Mouse (Mus musculus): Measurements from ENCODE around the gene Nlrc5. TPM values are rescaled to one million over a fixed set of nuclear protein-coding genes. Genes with fewer than 3 reads are reported as not detected.

Gene Nlrc5
- total and polyA plus RNA-seq, 3 experiments = 0.03 TPM; not detected in 2

- TF ChIP-seq NELFE (IDR thresholded peaks at IDR 0.05; ENCODE audit: low read depth, low read length) (no peak), RAD21 (IDR thresholded peaks at IDR 0.05; ENCODE audit: low read depth, low read length) (no peak), SIN3A (IDR thresholded peaks at IDR 0.05; ENCODE audit: low read length) (no peak), SMC3 (IDR thresholded peaks at IDR 0.05; ENCODE audit: low read depth, low read length) (no peak)
- no peak overlapping the region for H3K27ac ChIP-seq (ENCODE audit: control insufficient read depth, low read depth, low read length)
- DNase-seq (ENCODE audit: low read depth, low spot score) = no peak
- peaks cover 0 to 1% of the 10 kb centered on the region in 2 experiments; a peak in 3 of 4 replicates for H3K27me3 ChIP-seq (ENCODE audit: control insufficient read depth in 1 of 2, insufficient read depth in 2 of 2, low read length in 2 of 2)
- no peaks in the 10 kb centered on the region for H3K9me3 ChIP-seq (replicated peaks; ENCODE audit: insufficient read depth, low read length)
- H3K4me3 ChIP-seq (ENCODE audit: control insufficient read depth in 1 of 2, insufficient read depth in 1 of 2, low read depth in 2 of 2, low read length in 2 of 2) = no peak overlapping the region
- no peak overlapping the region for H3K9ac ChIP-seq (ENCODE audit: control insufficient read depth, low read depth, low read length, poor library complexity, severe bottlenecking)
- H3K4me1 ChIP-seq (ENCODE audit: control insufficient read depth in 1 of 2, insufficient read depth in 2 of 2, low read length in 2 of 2) = no peaks in the 10 kb centered on the region
- no peaks in the 10 kb centered on the region for H3K36me3 ChIP-seq (ENCODE audit: control insufficient read depth in 1 of 2, insufficient read depth in 2 of 2, low read length in 2 of 2)
- no peaks in the 10 kb centered on the region for H3K79me2 ChIP-seq (ENCODE audit: control insufficient read depth, insufficient read depth, low read length, poor library complexity)
Observed at GRCm38 (mm10) chr8:94470794-94471193, 36.6 kb downstream of the Nlrc5 start.

- Histone ChIP-seq H3K9ac (ENCODE audit: control insufficient read depth, low read depth, low read length, poor library complexity, severe bottlenecking) (no peak overlapping the region), H3K4me3 (ENCODE audit: control insufficient read depth in 1 of 2, insufficient read depth in 1 of 2, low read depth in 2 of 2, low read length in 2 of 2) (no peak overlapping the region), H3K27ac (ENCODE audit: control insufficient read depth, low read depth, low read length) (no peak overlapping the region), H3K79me2 (ENCODE audit: control insufficient read depth, insufficient read depth, low read length, poor library complexity) (no peaks in the 10 kb centered on the region), H3K27me3 (ENCODE audit: control insufficient read depth in 1 of 2, insufficient read depth in 2 of 2, low read length in 2 of 2) (peaks cover 0 to 3% of the 10 kb centered on the region in 2 experiments; a peak in 3 of 4 replicates), H3K9me3 (replicated peaks; ENCODE audit: insufficient read depth, low read length) (no peaks in the 10 kb centered on the region), H3K4me1 (ENCODE audit: control insufficient read depth in 1 of 2, insufficient read depth in 2 of 2, low read length in 2 of 2) (no peaks in the 10 kb centered on the region), H3K36me3 (ENCODE audit: control insufficient read depth in 1 of 2, insufficient read depth in 2 of 2, low read length in 2 of 2) (no peaks in the 10 kb centered on the region)
- no peak for TF ChIP-seq BHLHE40 (IDR thresholded peaks at IDR 0.05; ENCODE audit: borderline replicate concordance, low read depth, low read length)
- TF ChIP-seq POLR2A (IDR thresholded peaks at IDR 0.05; ENCODE audit: control insufficient read depth in 1 of 2, insufficient read depth in 1 of 2, low read depth in 1 of 2, low read length in 2 of 2, poor library complexity in 1 of 2) = no peak
- TF ChIP-seq TBP (IDR thresholded peaks at IDR 0.05; ENCODE audit: low read depth, low read length) = no peak
- TF ChIP-seq MAX (IDR thresholded peaks at IDR 0.05; ENCODE audit: low read length) = no peak
- TF ChIP-seq ZC3H11A (IDR thresholded peaks at IDR 0.05; ENCODE audit: low read depth, low read length) = no peak
- no peak for TF ChIP-seq MAZ (IDR thresholded peaks at IDR 0.05; ENCODE audit: low read depth, low read length)
- TF ChIP-seq TCF12 (IDR thresholded peaks at IDR 0.05; ENCODE audit: low read depth, low read length) = no peak
- TF ChIP-seq GATA1 (IDR thresholded peaks at IDR 0.05; ENCODE audit: low read depth, low read length) = no peak
- no peak for TF ChIP-seq MXI1 (IDR thresholded peaks at IDR 0.05; ENCODE audit: low read depth, low read length)
- no peak for TF ChIP-seq GABPA (IDR thresholded peaks at IDR 0.05; ENCODE audit: low read depth, low read length)
- TF ChIP-seq MAFK (IDR thresholded peaks at IDR 0.05; ENCODE audit: borderline replicate concordance, low read depth, low read length) = no peak
- TF ChIP-seq ZKSCAN1 (IDR thresholded peaks at IDR 0.05; ENCODE audit: low read depth, low read length) = no peak
- TF ChIP-seq TAL1 (IDR thresholded peaks at IDR 0.05; ENCODE audit: low read length) = no peak
- TF ChIP-seq UBTF (IDR thresholded peaks at IDR 0.05; ENCODE audit: borderline replicate concordance, insufficient read depth, low read depth, low read length) = no peak
- no peak for TF ChIP-seq ZNF384 (IDR thresholded peaks at IDR 0.05; ENCODE audit: low read depth, low read length)
- no peak for TF ChIP-seq NRF1 (IDR thresholded peaks at IDR 0.05; ENCODE audit: insufficient read depth, low read depth, low read length, poor library complexity, severe bottlenecking)
- TF ChIP-seq POLR2AphosphoS2 (IDR thresholded peaks at IDR 0.05; ENCODE audit: low read length) = no peak
- TF ChIP-seq ETS1 (IDR thresholded peaks at IDR 0.05; ENCODE audit: low read depth, low read length) = no peak
- TF ChIP-seq MYB (IDR thresholded peaks at IDR 0.05; ENCODE audit: low read depth, low read length) = no peak
- no peak for TF ChIP-seq SMC3 (IDR thresholded peaks at IDR 0.05; ENCODE audit: low read depth, low read length)
- no peak for DNase-seq (ENCODE audit: low read depth, low spot score)
Observed at GRCm38 (mm10) chr8:94471281-94471680, 37.1 kb downstream of the Nlrc5 start.
